ENCODE assay signal across 17 mouse cellular contexts in genomic region chr19:57111301-57111700, GRCm38 (mm10).
"Had no signal": no experiment of that assay in that cellular context is flagged by ENCODE, and none has a peak within 500 bp of the region (broad histone marks: within the 10 kb centered on the region; RNA-seq: fewer than 3 reads in every experiment).

No protein-coding gene starts in this region.

- H3K4me2 ChIP-seq: liver, embryonic 11.5 days; liver, embryonic 15.5 days; midbrain, embryonic 11.5 days; stomach, embryonic 15.5 days had no signal

- H3K4me3 ChIP-seq: layer of hippocampus, adult 2 months; liver, embryonic 15.5 days; stomach, embryonic 15.5 days had no signal

- DNase-seq: kidney, adult 2 months; kidney, postnatal 25 days; layer of hippocampus, adult 9-11 months; lung, adult 2 months; lung, postnatal 14 days; lung, postnatal 4 days; midbrain, embryonic 14.5 days; right cerebral cortex, adult 18-20 months; right cerebral cortex, postnatal 14 days; right cerebral cortex, postnatal 4 days; thymus, postnatal 25 days had no signal

- H3K9me3 ChIP-seq: liver, embryonic 15.5 days; stomach, embryonic 15.5 days had no signal

- H3K36me3 ChIP-seq: liver, embryonic 15.5 days; stomach, embryonic 15.5 days had no signal

- H3K9ac ChIP-seq: liver, embryonic 15.5 days; stomach, embryonic 15.5 days had no signal

- H3K27ac ChIP-seq: kidney, postnatal 0 days; liver, embryonic 15.5 days; stomach, embryonic 15.5 days had no signal

- H3K27me3 ChIP-seq: liver, embryonic 15.5 days; stomach, embryonic 15.5 days had no signal
